Mouse (Mus musculus) midbrain, embryonic 13.5 days (tissue): ENCODE data around the gene Ccdc9. TPM values are rescaled to one million over a fixed set of nuclear protein-coding genes. Genes with fewer than 3 reads are reported as not detected.

Experiments used
- ATAC-seq: fragments of 200-750 bp; cut with Nextera tagmentation; 2 replicates; pipeline ENCODE4 v1.8.0; 2017; ENCODE audit warnings: mild to moderate bottlenecking, moderate TSS enrichment, moderate library complexity
- H3K27ac ChIP-seq: fragments of 300-500 bp; sonication (generic); 2 replicates; pipeline ENCODE4 v1.5.1; 2015; ENCODE audit warnings: inconsistent platforms, mild to moderate bottlenecking, moderate library complexity
- H3K27me3 ChIP-seq: fragments of 300-500 bp; sonication (generic); 2 replicates; pipeline ENCODE4 v1.6.1; 2015; ENCODE audit warnings: mild to moderate bottlenecking, inconsistent platforms
- H3K36me3 ChIP-seq: fragments of 300-500 bp; sonication (generic); 2 replicates; pipeline ENCODE4 v1.6.1; 2015; ENCODE audit warnings: mild to moderate bottlenecking, inconsistent platforms
- H3K4me1 ChIP-seq: fragments of 300-500 bp; sonication (generic); replicated peaks from 2 replicates; pipeline ENCODE4 v1.6.1; 2015; ENCODE audit warnings: inconsistent platforms
- H3K4me2 ChIP-seq: fragments of 300-500 bp; sonication (generic); replicated peaks from 2 replicates; pipeline ENCODE4 v1.6.1; 2015; ENCODE audit warnings: moderate library complexity, mild to moderate bottlenecking, inconsistent platforms
- H3K4me3 ChIP-seq: fragments of 300-500 bp; sonication (generic); replicated peaks from 2 replicates; pipeline ENCODE4 v1.5.1; 2015; ENCODE audit warnings: mild to moderate bottlenecking, inconsistent platforms
- H3K9ac ChIP-seq: fragments of 300-500 bp; sonication (generic); replicated peaks from 2 replicates; pipeline ENCODE4 v1.6.1; 2015; ENCODE audit warnings: mild to moderate bottlenecking, inconsistent platforms
- H3K9me3 ChIP-seq: fragments of 300-500 bp; sonication (generic); 2 replicates; pipeline ENCODE4 v1.6.1; 2016; ENCODE audit warnings: mild to moderate bottlenecking, inconsistent platforms
- WGBS: fragments of 180-500 bp; shearing (Covaris S2); methylation state at CpG from one replicate; pipeline ENCODE4 v1.1.7; 2015; 5-methylcytosine and 5-hydroxymethylcytosine counted together
- polyA plus RNA-seq: library from polyadenylated mRNA; unstranded; fragments of >200 nt; fragmentation: Nextera tagmentation; extraction: Ambion mirVana; gene quantifications from 2 replicates; pipeline ENCODE4 v1.2.1, GENCODE M21; 2015

Ccdc9 gene
- polyA plus RNA-seq, 1 experiment from 2014 or later = 39.4 TPM

DNA sequence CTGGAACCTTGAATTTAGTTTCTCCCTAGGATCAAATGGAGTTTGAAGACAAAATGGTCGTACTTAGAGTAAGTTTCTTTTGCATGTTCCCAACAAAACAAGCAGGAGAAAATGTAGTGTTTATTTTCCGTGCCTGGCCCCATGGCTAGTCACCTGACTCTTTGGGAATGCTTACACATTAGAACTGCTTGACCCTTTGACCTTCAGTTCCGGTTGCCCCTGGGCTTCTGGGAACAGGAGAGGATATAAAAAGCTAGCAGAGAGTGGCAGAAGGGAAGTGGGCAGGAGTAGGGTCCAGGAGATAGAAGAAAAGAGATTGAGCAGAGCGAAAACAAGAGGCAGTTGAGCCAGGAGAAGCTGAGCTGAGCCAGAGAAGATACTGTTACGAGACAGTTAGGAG lies 56.7 kb downstream of the Ccdc9 start:
- Histone ChIP-seq H3K9me3 (peaks cover 4% of the 10 kb centered on the region; the same call in 1 of the 2 replicates), H3K4me2 (no peak overlapping the region), H3K9ac (no peak overlapping the region), H3K27me3 (0 out of 2 replicates have a peak, but pooled peaks cover 2% of the 10 kb centered on the region), H3K4me3 (no peak overlapping the region), H3K4me1 (no peaks in the 10 kb centered on the region), H3K27ac (no peak overlapping the region), H3K36me3 (no peaks in the 10 kb centered on the region)
- ATAC-seq = no peak
- WGBS = 64% methylated on average over 5 of the region's 5 CpGs

Other genes starting within 250 kb of the Ccdc9 start
- 7.9 and 10.2 TPM in 2 replicates for gene Bicra, start 238.9 kb downstream of the Ccdc9 start, polyA plus RNA-seq
- not detected in 2 replicates for gene Zfp541, start 225.0 kb downstream of the Ccdc9 start, polyA plus RNA-seq
- 196 and 203 TPM in 2 replicates for gene Napa, start 188.3 kb downstream of the Ccdc9 start, polyA plus RNA-seq
- gene Kptn, start 166.9 kb downstream of the Ccdc9 start, polyA plus RNA-seq = 39.6 and 41.2 TPM in 2 replicates
- gene Slc8a2, start 157.0 kb downstream of the Ccdc9 start, polyA plus RNA-seq = 0.66 and 1.1 TPM in 2 replicates
- gene Meis3, start 111.7 kb downstream of the Ccdc9 start, polyA plus RNA-seq = 158 and 160 TPM in 2 replicates
- 15.6 and 16.8 TPM in 2 replicates for gene Dhx34, start 64.8 kb downstream of the Ccdc9 start, polyA plus RNA-seq
- 0.05 TPM in 1 of 2 replicates, not detected in the other for gene C5ar2, start 42.6 kb downstream of the Ccdc9 start, polyA plus RNA-seq
- gene C5ar1, start 27.3 kb downstream of the Ccdc9 start, polyA plus RNA-seq = 1.0 and 1.5 TPM in 2 replicates
- gene Inafm1, start 13.2 kb downstream of the Ccdc9 start, polyA plus RNA-seq = 22.3 and 27.3 TPM in 2 replicates
- 23.1 and 25.5 TPM in 2 replicates for gene Bbc3, start 21.6 kb upstream of the Ccdc9 start, polyA plus RNA-seq
- gene Sae1, start 101.0 kb upstream of the Ccdc9 start, polyA plus RNA-seq = 267 and 272 TPM in 2 replicates
- 18.2 and 22.1 TPM in 2 replicates for gene Zc3h4, start 114.1 kb upstream of the Ccdc9 start, polyA plus RNA-seq
- 48.1 and 59.4 TPM in 2 replicates for gene Tmem160, start 166.0 kb upstream of the Ccdc9 start, polyA plus RNA-seq
- gene Npas1, start 190.9 kb upstream of the Ccdc9 start, polyA plus RNA-seq = 2.3 and 3.3 TPM in 2 replicates